Mouse (Mus musculus): ENCODE measurements around the gene Znhit1.

The Znhit1 gene

GRCm38 (mm10) chr5:136987934-136988271 is at the start of gene Znhit1:
TSS of gene Znhit1 (minus strand) at chr5:136988021.
- no peak for DNase-seq (ENCODE audit: low read depth, low spot score)

DNA sequence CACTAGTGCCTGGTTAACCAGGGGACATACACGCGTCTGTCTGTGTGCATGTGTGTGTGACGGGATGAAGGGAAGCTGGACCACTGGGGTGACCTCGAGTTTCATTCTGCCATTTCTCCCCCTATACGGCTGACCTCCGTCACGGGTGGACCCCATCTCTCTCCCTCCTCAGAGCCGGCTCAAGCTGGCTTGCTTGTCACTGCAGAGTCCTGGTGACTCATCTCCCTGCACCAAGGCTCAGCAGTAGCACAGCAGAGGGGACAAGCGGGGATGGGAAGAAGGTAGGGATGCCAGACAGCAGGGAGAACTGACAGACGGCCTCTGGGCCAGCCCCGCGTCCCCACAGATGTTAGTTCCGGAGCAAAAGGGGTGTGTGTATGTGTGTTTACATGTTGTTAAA is 48.4 kb upstream of the Znhit1 start:
- no peak for DNase-seq (ENCODE audit: low read depth, low spot score)

DNA sequence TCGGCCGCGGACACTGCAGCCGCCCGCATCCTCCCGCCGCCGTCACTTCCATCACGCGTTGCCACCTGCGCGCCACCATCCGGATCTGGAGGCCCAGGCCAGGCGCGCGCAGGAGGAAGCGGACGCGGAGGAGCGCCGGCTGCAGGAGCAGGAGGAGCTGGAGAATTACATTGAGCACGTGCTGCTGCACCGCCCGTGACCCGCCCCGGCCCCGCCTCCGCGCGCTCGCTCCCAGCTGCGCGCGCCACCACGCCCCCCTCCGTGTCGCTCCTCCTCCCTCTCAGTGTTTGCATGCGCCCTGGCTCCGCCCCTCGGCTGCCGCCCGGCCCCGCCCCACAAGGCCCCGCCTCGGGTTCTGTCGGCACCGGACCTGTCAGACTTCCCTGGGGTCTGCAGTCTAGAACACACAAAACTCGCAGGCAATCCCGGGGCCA is 44.8 kb upstream of the Znhit1 start:
- DNase-seq (ENCODE audit: low read depth, low spot score) = peak; percentile 94

DNA sequence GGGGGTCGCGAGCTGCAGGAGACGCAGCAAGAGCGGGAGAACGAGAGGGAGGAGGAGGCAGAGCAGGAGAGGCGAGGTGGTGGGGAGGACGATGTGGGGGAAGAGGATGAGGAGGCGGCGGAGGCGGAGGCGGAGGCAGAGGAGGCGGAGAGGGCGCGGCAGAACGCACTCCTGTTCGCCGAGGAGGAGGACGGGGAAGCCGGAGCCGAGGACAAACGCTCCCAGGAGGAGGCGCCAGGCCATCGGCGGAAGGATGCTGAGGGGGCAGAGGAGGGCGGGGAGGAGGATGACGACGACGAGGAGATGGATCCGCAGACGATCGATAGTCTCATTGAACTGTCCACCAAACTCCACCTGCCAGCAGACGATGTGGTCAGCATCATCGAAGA is 44.2 kb upstream of the Znhit1 start:
- DNase-seq (ENCODE audit: low read depth, low spot score) = peak; percentile 60

GRCm38 (mm10) chr5:137031076-137032032 is 43.5 kb upstream of the Znhit1 start:
- DNase-seq (ENCODE audit: low read depth, low spot score) = peak; percentile 30

- DNase-seq (ENCODE audit: low read depth, low spot score) = no peak
Measured at GRCm38 (mm10) chr5:137030416-137030810, 42.6 kb upstream of the Znhit1 start.

GRCm38 (mm10) chr5:137029643-137030415 is 42.0 kb upstream of the Znhit1 start:
- DNase-seq (ENCODE audit: low read depth, low spot score) = peak; percentile 93

GRCm38 (mm10) chr5:137029273-137029585 is 41.4 kb upstream of the Znhit1 start:
- peak; percentile 10 for DNase-seq (ENCODE audit: low read depth, low spot score)

DNA sequence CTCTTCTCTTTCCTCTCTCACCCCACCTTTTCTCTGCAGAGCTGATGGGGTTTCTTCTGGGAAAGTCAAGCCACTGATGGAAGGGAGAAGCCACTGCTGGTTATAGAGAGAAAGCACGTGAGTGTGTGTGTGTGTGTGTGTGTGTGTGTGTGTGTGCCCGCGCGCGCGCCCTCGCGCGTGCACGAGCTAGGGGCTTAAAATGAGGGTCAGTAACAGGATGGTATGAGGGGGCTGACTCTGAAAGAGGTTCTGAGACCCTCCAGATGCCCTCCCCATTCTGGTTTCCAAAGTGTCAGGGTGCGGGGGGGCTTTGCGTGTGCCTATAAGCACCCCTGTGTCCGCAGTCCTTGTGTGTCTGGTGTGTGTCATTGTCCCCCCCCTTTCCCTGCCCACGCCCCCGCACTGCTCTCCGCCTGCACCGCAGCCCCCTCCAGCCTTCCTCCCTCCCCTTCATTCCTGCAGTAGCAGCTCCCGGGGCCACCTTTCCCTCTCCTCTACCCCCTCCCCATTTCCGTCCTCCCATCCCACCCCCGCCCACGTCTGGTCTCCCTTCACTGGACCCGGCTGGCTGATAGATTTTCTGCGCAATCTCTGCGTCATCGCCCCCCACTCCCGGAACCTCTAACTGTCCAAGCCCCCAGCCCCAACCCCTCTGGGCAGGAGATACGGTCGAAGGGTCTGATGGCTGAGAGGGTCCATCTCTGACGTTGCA is 40.9 kb upstream of the Znhit1 start:
- peak; percentile 18 for DNase-seq (ENCODE audit: low read depth, low spot score)

GRCm38 (mm10) chr5:137026092-137026491 is 38.3 kb upstream of the Znhit1 start, which contains the start of gene Vgf:
TSS of gene Vgf (plus strand) at chr5:137026392.
- no peak for DNase-seq (ENCODE audit: low read depth, low spot score)

- peak; percentile 77 for DNase-seq (ENCODE audit: low read depth, low spot score)
Measured at GRCm38 (mm10) chr5:137025132-137025531, 37.3 kb upstream of the Znhit1 start.

- DNase-seq (ENCODE audit: low read depth, low spot score) = no peak
Measured at GRCm38 (mm10) chr5:137024318-137024717, 36.5 kb upstream of the Znhit1 start.

DNA sequence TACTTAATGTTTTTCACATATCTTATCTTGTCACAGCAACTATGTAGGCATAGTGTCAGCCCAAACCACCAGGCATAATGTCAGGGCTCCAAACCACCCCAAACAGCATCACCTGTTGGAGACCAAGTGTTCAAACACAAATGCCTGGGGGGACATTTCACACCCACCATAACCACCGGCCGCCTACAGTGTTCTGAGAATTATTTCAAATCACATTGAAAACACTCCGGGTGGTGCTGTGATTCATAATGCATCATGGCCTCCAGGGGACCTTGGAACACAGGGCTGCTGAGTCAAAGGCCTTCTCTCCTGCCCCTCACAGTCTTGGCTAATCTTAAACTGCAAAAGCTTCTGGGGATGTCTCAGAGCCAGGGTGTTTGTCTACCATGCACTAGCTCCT is 28.1 kb upstream of the Znhit1 start:
- no peak for DNase-seq (ENCODE audit: low read depth, low spot score)

- DNase-seq (ENCODE audit: low read depth, low spot score) = no peak
Measured at GRCm38 (mm10) chr5:137012401-137012950, 24.7 kb upstream of the Znhit1 start.

DNA sequence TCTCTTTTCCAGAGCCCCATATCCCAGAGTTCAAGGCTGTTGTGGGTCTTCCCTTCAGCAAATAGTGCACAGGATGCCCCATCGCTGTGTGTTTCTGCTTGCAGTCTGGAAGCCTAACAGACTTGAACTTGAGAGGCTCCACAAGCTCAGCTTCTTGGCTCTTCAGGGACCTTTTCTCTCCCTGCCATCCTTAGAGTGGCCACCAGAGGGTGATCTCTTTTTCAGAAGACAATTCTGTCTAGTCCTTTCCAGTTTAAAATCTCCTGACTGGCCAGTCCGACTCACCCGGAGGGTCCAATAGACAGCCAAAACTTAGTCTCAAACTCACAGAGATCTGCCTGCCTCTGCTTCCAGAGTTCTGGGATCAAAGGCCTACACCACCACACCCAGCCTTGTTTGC is 22.2 kb upstream of the Znhit1 start:
- peak; percentile 29 for DNase-seq (ENCODE audit: low read depth, low spot score)

DNA sequence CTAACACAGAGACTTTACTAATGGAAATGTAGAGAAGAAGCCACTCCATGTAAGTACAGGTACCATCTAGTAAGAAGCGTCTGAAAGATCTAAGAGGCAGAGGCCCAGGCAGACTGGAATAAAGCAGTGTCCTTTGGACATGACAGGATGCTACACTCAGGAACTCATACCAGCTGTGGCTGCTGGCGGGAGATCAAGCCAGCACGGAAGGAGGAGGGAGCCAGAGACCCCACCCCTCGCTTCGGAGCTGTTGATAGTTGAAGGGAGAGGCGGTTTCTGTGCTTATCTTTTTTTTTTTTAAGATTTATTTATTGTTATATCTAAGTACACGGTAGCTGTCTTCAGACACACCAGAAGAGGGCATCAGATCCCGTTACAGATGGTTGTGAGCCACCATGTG is 19.5 kb upstream of the Znhit1 start:
- DNase-seq (ENCODE audit: low read depth, low spot score) = no peak

DNA sequence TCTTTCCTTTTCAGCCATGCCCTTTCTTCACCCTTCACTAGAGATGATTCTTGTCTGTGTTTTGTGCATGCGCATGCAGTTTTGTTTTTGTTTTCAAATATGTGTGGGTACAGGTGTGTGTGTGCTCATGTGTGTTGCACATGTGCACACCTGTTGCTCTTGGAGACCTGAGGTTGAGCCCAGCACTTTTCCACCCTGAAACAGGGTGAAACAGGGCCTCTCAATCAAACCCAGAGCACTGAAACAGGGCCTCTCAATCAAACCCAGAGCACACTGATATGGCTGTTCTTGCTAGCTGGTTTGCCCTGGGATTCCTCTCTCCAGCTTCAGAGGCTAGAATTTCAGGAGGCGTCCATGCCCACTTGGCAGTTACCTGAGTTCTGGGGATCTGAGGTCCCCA is 12.8 kb upstream of the Znhit1 start:
- no peak for DNase-seq (ENCODE audit: low read depth, low spot score)

GRCm38 (mm10) chr5:136999449-136999848 is 11.6 kb upstream of the Znhit1 start:
- no peak for DNase-seq (ENCODE audit: low read depth, low spot score)

- no peak for DNase-seq (ENCODE audit: low read depth, low spot score)
Measured at GRCm38 (mm10) chr5:136989801-136990200, 2.0 kb upstream of the Znhit1 start.

- DNase-seq (ENCODE audit: low read depth, low spot score) = no peak
Measured at GRCm38 (mm10) chr5:136988420-136988819, 599 bp upstream of the Znhit1 start.

- DNase-seq (ENCODE audit: low read depth, low spot score) = peak; percentile 65
Measured at GRCm38 (mm10) chr5:136987138-136987933, 485 bp downstream of the Znhit1 start.
